Mouse (Mus musculus) adrenal gland, adult 2 months (tissue): ENCODE measurements around the gene Zfp85. TPM values are rescaled to one million over a fixed set of nuclear protein-coding genes. Genes with fewer than 3 reads are reported as not detected.
A peak's percentile ranks its signal among the peaks of the same experiment; 100 is the strongest.
"Not testable (repeated sequence)": the region's sequence is repeated elsewhere in the genome, so short reads cannot be mapped to it uniquely, and the experiment has no call there.

Source experiments
- DNase-seq: peaks from one replicate; pipeline ENCODE4 v3.0.0; 2021
- long read RNA-seq: library from polyadenylated mRNA; stranded (forward); transcript quantifications from one replicate; pipeline ENCODE4 v2.0.0, GENCODE M21; 2021
- polyA plus RNA-seq: library from polyadenylated mRNA; depleted of rRNA; stranded (reverse); fragments of >200 nt; gene quantifications from 2 replicates; pipeline ENCODE4 v1.2.3, GENCODE M21; 2012; rRNA removed
- total RNA-seq, 2 experiments: library from RNA; stranded (reverse); gene quantifications; 2 replicates each; pipeline ENCODE4 v1.2.3; 2021

Gene Zfp85
- total RNA-seq (1 to 10 TPM; 4.7 to 4.8 TPM), polyA plus RNA-seq (not detected in 2 replicates)
- long read RNA-seq = 0 reads

- peak; percentile 88 for DNase-seq
These were observed at the start of gene Zfp85 for GRCm38 (mm10) chr13:67754333-67755306. Zfp85 (minus strand) TSS chr13:67755228.

- DNase-seq = not testable (repeated sequence)
These were observed 44.1 kb upstream of the Zfp85 start for GRCm38 (mm10) chr13:67799151-67799550.

GRCm38 (mm10) chr13:67798618-67799017 is 43.6 kb upstream of the Zfp85 start:
- DNase-seq = no peak

- no peak for DNase-seq
These were observed 37.0 kb upstream of the Zfp85 start for GRCm38 (mm10) chr13:67791921-67792455.

GRCm38 (mm10) chr13:67779265-67780221 is 24.5 kb upstream of the Zfp85 start, which contains the start of gene Zfp493:
Zfp493 (plus strand) TSS chr13:67779693.
- peak; percentile 82 for DNase-seq

GRCm38 (mm10) chr13:67763031-67763768 is 8.2 kb upstream of the Zfp85 start:
- DNase-seq = no peak

GRCm38 (mm10) chr13:67759966-67760365 is 4.9 kb upstream of the Zfp85 start:
- DNase-seq = peak; percentile 27

GRCm38 (mm10) chr13:67755761-67756160 is 733 bp upstream of the Zfp85 start:
- no peak for DNase-seq

- no peak for DNase-seq
These were observed 11.1 kb downstream of the Zfp85 start for GRCm38 (mm10) chr13:67743896-67744295.

GRCm38 (mm10) chr13:67742941-67743340 is 12.1 kb downstream of the Zfp85 start:
- no peak for DNase-seq

- not testable (repeated sequence) for DNase-seq
These were observed 20.6 kb downstream of the Zfp85 start for GRCm38 (mm10) chr13:67734391-67734790.

- peak; percentile 59 for DNase-seq
These were observed 25.6 kb downstream of the Zfp85 start for GRCm38 (mm10) chr13:67729441-67729840.

GRCm38 (mm10) chr13:67728641-67729318 is 26.2 kb downstream of the Zfp85 start, which contains the start of gene Zfp65:
Zfp65 (minus strand) TSS chr13:67729173.
- DNase-seq = peak; percentile 72

- DNase-seq = peak; percentile 8
These were observed 26.9 kb downstream of the Zfp85 start for GRCm38 (mm10) chr13:67728106-67728505.

GRCm38 (mm10) chr13:67725331-67725730 is 29.7 kb downstream of the Zfp85 start:
- DNase-seq = not testable (repeated sequence)

GRCm38 (mm10) chr13:67723848-67724479 is 31.1 kb downstream of the Zfp85 start:
- DNase-seq = peak; percentile 91
